9 mouse cellular contexts compared by ENCODE assay signal in the genomic region with DNA sequence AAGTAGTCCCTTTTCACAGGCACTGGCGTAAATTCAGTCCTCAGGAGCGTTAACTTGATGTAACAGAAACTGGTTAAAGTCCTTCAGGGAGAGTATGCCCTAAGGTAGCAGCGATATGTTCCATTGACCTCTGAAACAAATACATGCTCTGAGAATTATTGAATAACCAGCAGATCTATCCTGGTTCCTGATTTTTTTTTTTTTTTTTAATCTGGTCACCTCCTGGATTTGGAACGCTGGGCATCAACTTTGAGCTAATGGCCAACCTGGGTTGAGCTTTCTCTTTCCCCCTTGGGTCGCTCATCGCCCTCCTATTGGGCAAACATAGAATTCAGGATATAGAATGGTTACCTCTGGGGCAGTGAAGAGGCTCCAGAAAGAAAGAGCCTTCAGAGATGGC. TPM values are rescaled to one million over a fixed set of nuclear protein-coding genes. Genes with fewer than 3 reads are reported as not detected.
DNase-seq lines count a peak whose midpoint lies in the region; ATAC-seq and TF ChIP-seq lines count a peak whose summit lies in the region.
"Had no signal": no experiment of that assay in that cellular context is flagged by ENCODE, and none has a peak within 500 bp of the region (broad histone marks: within the 10 kb centered on the region; RNA-seq: fewer than 3 reads in every experiment).

No protein-coding gene starts in this region.

- DNase-seq in heart, embryonic 10.5 days (ENCODE audit: low spot score), result no peak
- no peak for DNase-seq in heart, postnatal 14 days
- DNase-seq in kidney, postnatal 0 days (ENCODE audit: low spot score), result no peak
- no peak for DNase-seq in layer of hippocampus, postnatal 14 days (ENCODE audit: low spot score in 2 of 2)
- DNase-seq in left cerebral cortex, postnatal 10 days (ENCODE audit: extremely low spot score in 1 of 2, low spot score in 2 of 2), result no peak
- DNase-seq: B cell, adult 2 months had no signal

- peak overlapping the region; percentile 72 for H3K4me2 ChIP-seq in kidney, postnatal 0 days (ENCODE audit: low read length)
- peak overlapping the region; percentile 63 for H3K4me2 ChIP-seq in stomach, embryonic 15.5 days

- H3K9me3 ChIP-seq in heart, embryonic 10.5 days, result no peaks in the 10 kb centered on the region
- no peaks in the 10 kb centered on the region for H3K9me3 ChIP-seq in megakaryocyte, embryonic 14.5 days
- no peaks in the 10 kb centered on the region for H3K9me3 ChIP-seq in kidney, postnatal 0 days (replicated peaks; ENCODE audit: low read length)
- no peaks in the 10 kb centered on the region for H3K9me3 ChIP-seq in stomach, embryonic 15.5 days

- TF ChIP-seq CTCF in kidney, postnatal 0 days (IDR thresholded peaks at IDR 0.05; ENCODE audit: low read depth), result no peak

- intact Hi-C loops in heart, postnatal 14 days (cut with DNase I), result no loop called here
- intact Hi-C loops in left cerebral cortex, postnatal 10 days (cut with DNase I), result no loop called here

- ATAC-seq in megakaryocyte, adult 5-6 weeks (ENCODE audit: poor library complexity, severe bottlenecking), result no peak
- ATAC-seq in kidney, postnatal 0 days (replicated peaks; ENCODE audit: low FRiP score, low read depth), result no peak
- ATAC-seq in stomach, embryonic 15.5 days (ENCODE audit: insufficient read depth, low FRiP score, low read depth), result no peak

- H3K4me3 ChIP-seq in heart, embryonic 10.5 days, result peak overlapping the region; percentile 63
- peak overlapping the region; percentile 50 for H3K4me3 ChIP-seq in megakaryocyte, embryonic 14.5 days (replicated peaks)
- no peak overlapping the region for H3K4me3 ChIP-seq in kidney, postnatal 0 days (replicated peaks; ENCODE audit: low read depth, low read length)
- H3K4me3 ChIP-seq in stomach, embryonic 15.5 days (replicated peaks), result peak overlapping the region; percentile 44; the same call in 1 of the 2 replicates

- H3K9ac ChIP-seq in kidney, postnatal 0 days (ENCODE audit: low read depth, low read length), result no peak overlapping the region
- no peak overlapping the region for H3K9ac ChIP-seq in stomach, embryonic 15.5 days

- H3K27me3 ChIP-seq in heart, embryonic 10.5 days (ENCODE audit: insufficient read depth, poor library complexity, severe bottlenecking), result no peaks in the 10 kb centered on the region
- no peaks in the 10 kb centered on the region for H3K27me3 ChIP-seq in megakaryocyte, embryonic 14.5 days (replicated peaks)
- no peaks in the 10 kb centered on the region for H3K27me3 ChIP-seq in kidney, postnatal 0 days (ENCODE audit: insufficient read depth, low read length)
- H3K27me3 ChIP-seq in stomach, embryonic 15.5 days (replicated peaks), result no peaks in the 10 kb centered on the region

- peak overlapping the region; percentile 94 for H3K27ac ChIP-seq in heart, embryonic 10.5 days
- H3K27ac ChIP-seq in kidney, postnatal 0 days, result peak overlapping the region; percentile 42
- H3K27ac ChIP-seq in stomach, embryonic 15.5 days, result no peak overlapping the region

- no peaks in the 10 kb centered on the region for H3K36me3 ChIP-seq in heart, embryonic 10.5 days
- peaks cover 4% of the 10 kb centered on the region for H3K36me3 ChIP-seq in megakaryocyte, embryonic 14.5 days (replicated peaks; ENCODE audit: low read length)
- H3K36me3 ChIP-seq in kidney, postnatal 0 days (ENCODE audit: insufficient read depth, low read length), result no peaks in the 10 kb centered on the region
- H3K36me3 ChIP-seq in stomach, embryonic 15.5 days, result no peaks in the 10 kb centered on the region

- 66% methylated on average over 6 of the region's 6 CpGs for WGBS in heart, embryonic 10.5 days
- whole genome bisulfite sequencing in kidney, postnatal 0 days, result 55% methylated on average over 6 of the region's 6 CpGs
- 75% methylated on average over 6 of the region's 6 CpGs for WGBS in stomach, embryonic 15.5 days

- peaks cover 15% of the 10 kb centered on the region; the same call in 1 of the 2 replicates for H3K4me1 ChIP-seq in heart, embryonic 10.5 days
- H3K4me1 ChIP-seq in megakaryocyte, embryonic 14.5 days, result peaks cover 53% of the 10 kb centered on the region
- 0 out of 2 replicates have a peak, but pooled peaks cover 7% of the 10 kb centered on the region for H3K4me1 ChIP-seq in kidney, postnatal 0 days (replicated peaks; ENCODE audit: insufficient read depth, low read length)
- H3K4me1 ChIP-seq in stomach, embryonic 15.5 days, result no peaks in the 10 kb centered on the region

RNA-seq across cellular contexts. Expression of gene Gcnt2, which starts 4.3 kb away (rescaled TPM):
- polyA plus RNA-seq in heart, embryonic 10.5 days (2016; fragmentation: Nextera tagmentation; extraction: Ambion mirVana), result 2.7 and 3.5 TPM in 2 replicates
- 10 to 100 TPM; 12.1 to 14.1 TPM for total RNA-seq in heart, postnatal 14 days (2021)
- 0.41 and 0.82 TPM in 2 replicates for polyA plus RNA-seq in megakaryocyte, embryonic 14.5 days (2012; ENCODE audit: insufficient read depth, low replicate concordance)
- total RNA-seq in megakaryocyte, adult 5-6 weeks (2015), result 22.7 and 23.6 TPM in 2 replicates
- total RNA-seq in megakaryocyte, adult 5-6 weeks (2017), result 11.7 and 15.3 TPM in 2 replicates
- 7.1 and 7.3 TPM in 2 replicates for polyA plus RNA-seq in kidney, postnatal 0 days (2015; fragmentation: Nextera tagmentation; extraction: Ambion mirVana)
- polyA plus RNA-seq in stomach, embryonic 15.5 days (2015; fragmentation: Nextera tagmentation; extraction: Ambion mirVana), result 7.9 and 9.0 TPM in 2 replicates
- total RNA-seq in layer of hippocampus, postnatal 14 days (2021), result 10 to 100 TPM; 13.9 to 14.1 TPM
- total RNA-seq in left cerebral cortex, postnatal 10 days (2021), result 10 to 100 TPM in 1 of 2 experiments, 1 to 10 TPM in 1; 8.9 to 11.8 TPM
